Mouse (Mus musculus) MEL-GATA-1-ER (cell line): ENCODE measurements around the gene Polr2f.

Experiments used
- DNase-seq: peaks from one replicate; pipeline ENCODE4 v3.0.0-alpha.2; 2012; ENCODE audit warnings: low read depth; ENCODE audit errors: extremely low read depth

Gene Polr2f

DNA sequence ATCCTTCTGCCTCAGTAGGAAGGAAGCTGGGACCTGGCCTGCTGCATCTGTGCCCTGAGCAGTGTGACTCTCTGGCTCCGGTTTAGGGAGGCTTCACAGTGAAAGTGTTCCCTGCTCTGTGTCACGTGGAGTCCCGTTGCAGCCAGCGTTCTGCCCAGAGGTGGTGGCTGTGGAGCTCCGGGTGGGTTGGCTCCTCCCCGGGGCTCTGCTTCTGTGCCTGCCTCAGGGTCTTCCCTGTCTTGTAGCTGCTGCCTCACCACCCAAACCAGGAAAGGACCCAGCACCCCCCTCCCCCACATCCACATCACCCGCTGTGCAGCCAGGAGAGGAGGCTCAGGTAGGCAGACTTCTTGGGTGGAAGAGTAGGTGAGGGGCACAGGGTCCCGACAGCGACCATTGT is 21.3 kb upstream of the Polr2f start:
- DNase-seq, result no peak

DNA sequence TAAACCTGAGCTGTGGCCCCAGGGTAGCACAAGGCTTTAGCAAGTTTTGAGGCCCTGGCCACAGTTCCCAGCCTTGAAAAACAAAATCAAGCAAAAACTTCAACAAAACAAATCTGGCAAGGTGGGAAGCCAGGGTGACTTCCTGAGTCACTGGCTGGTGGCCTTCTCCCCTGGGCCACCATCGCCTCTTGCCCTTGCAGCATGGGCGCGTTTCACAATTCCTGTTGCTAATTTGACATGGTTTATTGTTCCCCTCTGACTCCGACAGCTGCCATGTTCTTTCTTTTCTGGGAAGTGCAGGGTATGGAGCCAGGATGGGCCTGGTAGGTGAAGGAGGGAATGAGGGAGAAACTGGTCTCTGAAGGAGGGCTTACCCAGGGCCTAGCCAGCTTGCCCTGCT is 18.7 kb upstream of the Polr2f start:
- DNase-seq, result no peak

DNA sequence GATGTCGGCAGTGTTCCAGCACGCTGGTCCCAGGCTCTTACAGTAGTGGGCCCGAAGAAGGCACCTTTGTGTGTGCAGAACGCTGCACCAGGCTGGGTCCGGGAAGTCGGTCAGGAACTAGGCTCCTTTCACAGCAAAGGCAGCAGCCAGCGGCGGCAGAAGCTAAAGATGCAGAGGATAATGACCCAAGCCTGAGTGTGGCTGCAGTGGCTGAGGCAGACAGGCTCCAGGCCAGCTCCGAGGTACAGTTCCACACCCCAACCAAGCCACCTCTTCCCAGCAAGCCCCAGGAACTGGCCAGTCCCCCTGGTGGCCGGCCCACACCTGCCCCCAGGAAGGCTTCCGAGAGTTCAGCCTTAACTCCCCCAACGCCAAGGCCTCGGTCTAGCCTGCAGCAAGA is 18.3 kb upstream of the Polr2f start:
- DNase-seq, result no peak

DNA sequence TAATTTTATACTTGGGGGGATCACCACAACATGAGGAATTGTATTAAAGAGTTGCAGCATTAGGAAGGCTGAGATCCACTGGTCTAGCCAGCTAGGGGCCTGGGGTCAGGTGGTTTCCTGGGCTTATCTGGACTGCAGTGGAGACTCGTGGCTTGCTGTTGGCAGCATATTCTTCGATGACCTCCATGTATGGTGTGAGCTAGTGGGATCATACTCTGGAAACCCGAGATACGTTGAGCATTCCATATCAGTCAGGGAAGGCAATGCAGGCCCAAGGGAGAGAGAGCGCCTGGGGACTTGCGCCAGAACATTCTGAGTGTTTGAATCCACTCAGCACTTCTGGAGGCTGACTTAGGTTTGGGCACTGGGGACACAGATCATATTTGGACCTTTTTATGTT is 17.1 kb upstream of the Polr2f start:
- DNase-seq, result no peak

DNA sequence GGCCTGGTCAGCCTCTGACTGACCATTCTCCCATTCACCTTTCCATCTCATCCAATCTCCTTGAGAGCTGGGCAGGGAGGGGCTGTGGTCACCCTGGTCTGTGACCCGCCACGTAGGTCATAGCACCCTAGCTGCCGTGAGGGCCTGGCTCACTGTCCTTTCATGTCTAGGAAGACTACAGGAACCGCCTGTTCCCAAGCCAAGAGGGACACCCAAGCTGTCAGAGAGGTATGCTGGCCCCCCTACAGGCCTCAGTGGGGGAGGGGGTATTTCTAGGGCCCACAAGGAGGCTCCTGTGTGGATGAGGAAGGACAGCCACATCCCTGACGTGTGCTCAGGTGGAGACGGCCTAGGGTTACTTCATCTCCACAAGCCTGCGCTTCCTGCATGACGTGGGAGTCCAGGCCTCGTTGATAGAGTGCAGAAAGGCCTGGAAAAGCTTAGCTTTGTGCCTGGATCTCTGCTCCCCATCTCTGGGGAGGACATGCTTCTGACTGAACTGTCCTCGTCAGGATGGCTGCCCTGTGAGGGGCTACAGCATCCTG is 16.4 kb upstream of the Polr2f start:
- no peak for DNase-seq

DNA sequence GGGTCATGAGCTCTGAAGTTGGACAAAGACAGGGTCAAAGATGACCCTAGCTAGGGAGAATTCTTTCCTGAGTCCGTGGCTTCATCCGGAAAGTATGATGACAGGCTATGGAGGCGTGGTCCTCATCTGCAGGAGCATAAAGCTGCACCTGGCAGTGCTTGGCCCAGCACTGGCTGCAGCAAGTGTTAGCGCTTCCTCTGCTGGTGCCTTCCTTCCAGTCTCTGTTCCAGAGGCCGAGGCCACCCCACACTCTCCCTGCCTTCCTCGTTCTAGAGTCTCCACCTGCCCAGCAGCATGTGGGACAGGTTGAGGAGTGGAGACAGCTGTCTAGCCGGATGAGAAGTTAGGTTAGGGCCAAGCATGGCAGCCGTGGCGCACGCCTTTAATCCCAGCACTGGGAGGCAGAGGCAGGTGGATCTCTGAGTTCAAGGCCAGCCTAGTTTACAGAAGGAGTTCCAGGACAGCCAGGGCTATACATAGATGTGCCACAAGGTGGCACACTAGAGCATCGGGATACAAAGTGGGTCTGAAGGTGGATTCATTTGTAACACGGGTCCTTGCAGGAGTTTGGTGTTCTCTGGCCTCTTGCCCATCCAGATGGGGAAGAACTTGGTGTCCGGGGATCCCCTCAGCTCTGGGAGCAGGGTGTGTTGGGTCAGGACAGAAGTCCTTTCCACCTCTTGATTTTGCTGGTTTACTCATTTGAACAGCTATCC is 14.4 kb upstream of the Polr2f start:
- no peak for DNase-seq

DNA sequence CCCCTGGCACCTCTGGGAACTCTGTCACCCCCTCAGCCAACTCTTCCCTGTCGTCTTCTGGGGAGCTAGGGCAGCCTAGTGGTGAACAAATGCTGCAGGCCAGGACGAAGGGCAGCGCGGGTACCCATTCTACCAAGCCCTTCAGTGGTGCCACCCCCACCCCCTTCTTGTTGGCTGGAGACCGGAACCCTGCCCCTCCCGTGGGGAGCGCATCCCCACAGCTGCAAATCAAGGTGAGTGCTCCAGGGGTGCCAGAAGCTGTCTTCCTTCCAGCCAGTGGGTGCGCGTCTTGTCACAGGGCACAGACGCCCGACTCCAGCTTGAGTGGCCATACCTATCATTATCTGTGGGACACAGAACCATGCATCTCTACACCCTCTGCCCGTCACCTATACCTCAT is 13.7 kb upstream of the Polr2f start:
- DNase-seq, result no peak

DNA sequence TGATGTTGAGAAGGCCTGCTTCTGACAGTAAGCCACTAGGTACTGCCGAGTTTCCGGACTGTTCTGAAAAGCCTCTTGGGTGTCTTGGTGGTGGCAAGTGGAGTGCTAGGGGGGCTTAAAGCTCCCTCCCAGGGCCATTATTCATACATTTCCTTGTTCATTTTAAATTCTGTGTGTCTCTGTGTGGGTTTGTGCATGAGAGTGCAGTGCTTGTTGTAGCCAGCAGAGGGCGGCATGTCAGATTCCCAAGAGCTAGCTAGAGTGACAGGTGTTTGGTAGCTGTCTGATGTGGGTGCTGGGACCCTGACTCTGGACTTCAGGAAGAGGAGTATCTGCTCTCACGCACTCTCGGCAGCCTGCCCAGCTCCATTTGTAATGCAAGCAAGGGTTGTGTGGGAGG is 12.6 kb upstream of the Polr2f start:
- DNase-seq, result no peak

DNA sequence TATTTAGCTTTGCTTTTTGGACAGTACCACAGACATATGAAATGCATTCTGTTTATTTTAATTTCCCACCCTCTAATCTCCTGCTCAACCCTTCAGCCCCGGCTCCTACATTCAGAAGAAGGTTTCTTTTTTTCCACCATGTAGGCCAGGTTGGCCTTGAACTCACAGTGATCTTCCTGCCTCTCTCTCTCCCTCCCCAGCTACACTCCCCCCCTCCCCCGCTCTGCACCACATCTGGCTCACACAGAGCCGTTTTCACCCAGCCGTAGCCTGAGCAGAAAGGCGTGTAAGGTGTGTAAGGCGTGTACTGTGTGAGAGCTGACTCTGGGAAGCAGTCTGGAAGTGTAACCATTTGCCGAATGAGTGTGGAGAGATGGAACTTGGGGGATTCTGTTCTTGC is 11.5 kb upstream of the Polr2f start:
- DNase-seq, result no peak

DNA sequence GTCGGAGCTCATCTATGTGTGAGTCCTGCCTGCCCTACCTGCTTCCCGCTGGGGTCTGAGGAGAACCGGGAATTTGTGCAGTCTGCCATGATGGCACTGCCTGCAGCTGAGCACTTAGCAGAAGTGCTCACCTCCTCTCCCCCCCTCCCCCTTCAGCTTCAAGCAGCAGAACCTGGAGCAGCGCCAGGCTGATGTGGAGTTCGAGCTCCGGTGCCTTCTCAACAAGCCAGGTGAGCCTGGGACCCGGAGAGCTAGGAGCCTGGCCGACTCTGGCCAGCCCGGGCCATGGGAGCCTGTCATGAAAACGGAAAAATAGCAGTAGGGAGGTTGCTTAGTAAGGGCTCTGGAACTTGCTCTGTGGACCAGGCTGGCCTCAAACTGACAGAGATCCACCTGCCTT is 10.0 kb upstream of the Polr2f start:
- DNase-seq, result no peak

DNA sequence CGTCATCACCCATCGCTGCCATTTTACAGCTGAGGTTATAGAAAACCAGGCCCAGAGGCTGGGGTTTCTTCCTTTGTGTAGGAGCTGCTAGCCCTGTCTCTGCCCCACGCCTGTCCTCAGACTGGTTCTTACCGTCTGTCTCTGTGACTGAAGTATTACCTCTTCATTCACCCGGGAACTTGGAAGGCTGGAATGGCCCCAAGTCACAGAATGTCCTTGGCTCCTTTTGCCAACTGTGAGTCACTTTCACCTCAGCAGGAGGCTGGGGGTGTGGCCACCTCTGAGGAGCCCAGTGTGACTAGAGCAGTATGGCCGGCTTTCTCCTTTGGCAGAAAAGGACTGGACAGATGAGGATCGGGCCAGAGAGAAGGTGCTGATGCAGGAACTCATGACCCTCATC is 9.4 kb upstream of the Polr2f start:
- no peak for DNase-seq

DNA sequence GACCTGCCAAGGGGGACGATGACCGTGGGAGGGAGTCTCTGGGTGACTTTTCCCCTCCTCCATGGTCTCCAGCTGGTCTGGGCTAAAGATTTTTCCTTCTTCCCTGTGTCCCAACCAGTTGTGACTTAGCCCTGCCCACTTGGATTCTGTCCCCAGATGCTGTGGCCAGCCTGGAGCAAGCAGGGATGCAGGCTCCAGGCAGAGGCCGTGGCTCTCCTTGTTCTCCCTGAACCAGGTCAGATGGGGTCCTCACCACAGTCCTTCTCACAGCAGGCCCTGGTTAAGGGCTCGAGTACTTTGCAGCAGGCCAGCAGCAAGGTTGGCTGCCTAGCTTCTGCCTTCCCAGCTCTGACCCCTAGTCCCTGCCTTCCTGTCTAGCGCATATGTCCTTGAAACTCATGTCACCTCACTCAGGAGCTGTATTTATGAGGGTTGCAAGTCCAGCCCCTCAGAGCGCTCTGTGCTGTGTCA is 7.6 kb upstream of the Polr2f start:
- DNase-seq, result no peak

DNA sequence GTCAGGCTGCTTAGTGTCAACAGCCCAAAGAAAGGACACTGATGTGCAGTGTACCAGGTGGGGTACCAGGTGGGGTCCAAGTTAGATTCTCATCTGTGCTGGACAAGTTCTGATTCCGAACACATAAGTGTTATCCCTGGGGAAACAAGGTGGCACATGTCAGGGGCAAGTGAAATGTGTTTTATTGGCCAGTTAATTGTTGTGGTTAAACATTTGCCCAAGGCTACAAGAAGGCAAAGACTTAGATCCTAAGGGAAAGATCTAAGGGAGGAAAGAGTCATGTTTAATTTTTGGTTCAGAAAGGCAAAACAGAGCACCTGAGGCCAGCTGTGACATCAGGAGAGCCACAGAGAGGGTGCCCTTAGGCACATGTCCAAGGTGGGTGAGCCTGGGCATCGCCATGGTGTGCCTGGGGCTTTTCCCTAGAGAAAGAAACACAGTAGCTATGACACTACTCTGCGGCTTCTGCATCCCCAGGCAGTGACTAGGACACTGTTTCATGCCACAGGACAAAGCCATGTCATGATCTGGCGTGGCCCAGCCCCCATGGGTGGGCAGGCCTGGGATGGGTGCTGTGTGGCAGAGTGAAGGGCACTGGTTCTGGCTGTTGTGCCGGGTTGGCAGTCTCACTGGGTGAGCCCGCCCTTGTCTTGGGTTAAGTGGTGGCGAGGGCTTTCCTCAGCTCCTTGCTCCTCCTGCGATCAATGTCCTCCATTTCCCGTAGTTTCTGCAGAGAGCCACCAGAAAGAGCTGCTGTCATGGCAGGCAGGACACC is 6.1 kb upstream of the Polr2f start:
- no peak for DNase-seq

DNA sequence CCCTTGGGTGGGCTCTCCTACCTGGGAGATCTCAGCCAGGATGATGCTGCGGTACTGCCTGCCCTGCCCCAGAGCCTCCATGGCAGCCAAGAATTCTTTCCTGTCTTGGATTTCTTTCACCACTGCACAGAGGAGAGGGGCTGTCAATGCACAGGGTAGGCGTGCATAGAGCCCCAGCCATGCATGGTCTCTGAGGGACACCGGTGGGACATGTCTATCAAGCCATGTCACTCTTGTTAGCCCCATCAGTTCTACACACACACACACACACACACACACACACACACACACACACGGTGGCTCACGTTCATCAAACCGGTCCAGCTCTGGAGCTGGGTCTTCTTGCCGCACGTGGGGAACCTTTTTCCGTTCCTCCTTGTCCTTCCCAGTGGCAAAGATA is 5.5 kb upstream of the Polr2f start:
- no peak for DNase-seq

DNA sequence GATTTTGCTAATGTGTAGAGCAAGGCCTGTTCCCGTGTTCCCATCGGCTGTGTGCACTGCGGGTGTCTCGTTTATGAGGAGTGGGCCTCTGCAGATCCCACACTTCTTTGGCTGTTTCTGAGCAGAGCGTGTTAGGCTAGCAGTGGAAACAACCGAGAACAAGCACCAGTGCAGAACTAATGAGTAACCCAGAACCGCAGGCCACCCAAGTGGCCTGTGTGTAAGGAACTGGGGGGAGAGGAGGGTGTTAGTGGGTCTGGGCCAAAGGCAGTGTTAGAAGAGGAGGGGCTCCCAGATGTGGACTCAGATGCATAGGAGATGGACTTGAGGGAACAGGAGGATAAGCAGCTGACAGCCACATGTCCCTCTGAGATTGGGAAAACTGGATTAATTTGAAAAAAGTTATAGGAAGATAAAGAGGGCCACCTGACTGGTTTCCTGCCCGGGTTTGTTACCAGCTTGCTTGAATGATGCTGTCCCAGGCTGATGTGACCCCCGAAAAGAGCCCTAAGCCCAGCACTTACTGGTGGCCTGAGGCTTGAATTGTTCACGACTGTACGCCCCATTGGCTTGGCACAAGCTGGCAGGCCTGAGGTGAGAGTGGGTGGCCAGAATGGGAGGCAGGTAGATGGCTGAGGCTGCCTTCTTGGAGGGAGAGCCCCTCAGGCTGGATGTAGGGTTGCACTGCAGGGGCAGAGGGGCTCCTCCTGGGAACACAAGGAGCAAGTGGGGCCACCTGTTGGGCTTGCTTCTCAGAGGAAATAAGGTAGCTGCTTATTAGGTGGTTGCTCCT is 4.8 kb upstream of the Polr2f start:
- no peak for DNase-seq

DNA sequence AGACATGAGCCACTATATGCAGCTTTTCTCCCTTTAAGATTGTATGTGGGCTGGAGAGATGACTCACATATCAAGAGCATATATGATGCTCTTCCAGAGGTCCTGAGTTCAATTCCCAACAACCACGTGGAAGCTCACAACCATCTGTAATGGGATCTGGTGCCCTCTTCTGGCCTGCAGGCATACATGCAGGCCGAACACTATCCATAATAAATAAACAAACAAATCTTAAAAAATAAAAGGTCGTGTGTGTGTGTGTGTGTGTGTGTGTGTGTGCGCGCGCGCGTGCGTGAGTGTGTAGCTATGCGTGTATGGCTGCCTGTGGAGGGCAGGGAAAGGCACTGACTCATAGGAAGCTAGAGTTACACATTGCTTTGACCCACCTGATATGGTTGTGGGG is 1.2 kb upstream of the Polr2f start:
- no peak for DNase-seq

DNA sequence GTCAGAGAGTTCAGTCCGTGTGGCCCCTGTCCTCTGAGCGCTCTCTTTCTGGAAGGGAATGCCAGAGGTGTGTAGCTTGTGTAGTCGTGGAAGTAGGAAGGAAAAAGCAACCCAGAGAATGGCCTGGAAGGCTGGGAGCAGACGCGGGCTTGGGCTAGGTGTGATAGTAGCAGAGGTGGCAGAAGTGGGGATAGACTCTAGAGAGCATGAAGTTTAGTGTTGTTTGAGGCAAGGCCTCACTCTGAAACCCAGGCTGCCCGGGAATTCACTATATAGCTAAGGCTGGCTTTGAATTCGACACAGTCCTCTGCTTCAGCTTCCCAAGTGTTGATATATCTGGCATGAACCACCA is 733 bp downstream of the Polr2f start:
- DNase-seq, result peak; percentile 13

DNA sequence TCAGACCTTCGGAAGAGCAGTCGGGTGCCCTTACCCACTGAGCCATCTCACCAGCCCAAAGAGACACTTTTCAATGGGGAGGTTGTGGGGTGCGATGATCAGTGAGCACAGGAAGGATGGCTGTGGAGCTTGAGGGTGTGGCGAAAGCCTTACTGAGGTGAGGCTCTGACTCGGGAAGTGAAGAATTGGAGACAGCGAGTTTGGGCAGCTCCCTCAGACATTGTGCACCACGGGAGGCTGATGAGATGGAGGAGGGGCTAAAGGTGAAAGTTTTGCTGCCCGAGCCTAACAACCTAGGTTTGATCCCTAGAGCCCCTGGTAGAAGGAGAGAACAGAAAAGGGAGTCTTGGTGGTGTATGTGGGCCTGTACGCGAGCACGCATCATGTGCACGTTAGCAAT is 2.5 kb downstream of the Polr2f start:
- DNase-seq, result no peak

DNA sequence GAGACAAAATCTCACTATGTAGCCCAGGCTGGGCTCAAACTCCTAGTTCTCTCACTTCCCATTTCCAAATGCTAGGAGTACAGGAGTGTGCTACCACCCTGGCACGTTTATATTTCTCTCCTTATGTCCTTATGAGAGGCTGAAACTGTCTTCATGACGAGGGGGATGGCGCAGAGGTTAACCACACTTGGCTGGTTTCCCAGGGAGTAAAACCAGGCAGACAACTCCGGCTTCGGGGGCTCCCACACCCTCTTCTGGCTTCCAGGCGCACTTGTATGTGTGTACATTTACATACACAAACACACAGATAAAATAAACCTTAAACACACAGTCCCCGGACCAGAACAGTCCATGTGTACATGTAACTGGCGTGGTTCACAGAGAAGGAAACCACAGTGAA is 3.2 kb downstream of the Polr2f start:
- peak; percentile 15 for DNase-seq

DNA sequence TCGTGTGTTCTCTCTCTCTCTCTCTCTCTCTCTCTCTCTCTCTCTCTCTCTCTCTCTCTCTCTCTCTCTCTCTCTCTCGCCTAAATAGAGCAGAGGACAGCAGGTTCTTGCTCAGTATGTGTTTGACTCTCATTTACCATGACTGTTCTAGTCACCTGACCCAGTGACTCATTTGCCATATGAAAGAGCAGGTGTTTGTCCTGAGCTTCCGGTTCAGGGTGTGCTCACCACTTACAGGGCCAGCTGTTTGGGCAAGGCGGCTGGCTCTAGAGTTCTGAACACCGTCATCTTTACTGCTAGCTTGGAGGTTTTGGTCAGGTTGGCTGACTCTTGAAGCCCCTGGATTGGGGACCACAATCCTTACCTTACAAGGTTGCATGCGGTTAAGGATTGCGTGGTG is 4.7 kb downstream of the Polr2f start:
- DNase-seq, result no peak

DNA sequence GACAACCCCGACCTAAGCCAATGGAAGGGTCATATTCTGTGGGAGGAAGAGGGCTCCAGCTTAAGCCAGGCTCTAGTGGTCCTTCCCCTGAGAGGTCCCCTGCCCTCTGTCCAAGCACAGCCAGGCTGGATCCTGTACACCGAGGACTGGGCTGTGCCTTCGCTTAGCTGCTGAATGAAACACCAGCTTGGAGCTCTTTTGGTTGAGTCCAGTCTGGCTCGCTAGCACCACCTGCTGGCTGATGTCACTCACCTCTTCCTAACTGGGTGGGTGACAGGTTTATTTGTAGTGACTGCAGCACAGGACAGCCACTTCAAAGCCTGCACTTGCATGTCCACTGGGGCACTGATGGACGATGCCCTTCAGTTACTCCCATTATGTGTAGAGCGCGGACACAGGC is 7.7 kb downstream of the Polr2f start:
- DNase-seq, result peak; percentile 35

DNA sequence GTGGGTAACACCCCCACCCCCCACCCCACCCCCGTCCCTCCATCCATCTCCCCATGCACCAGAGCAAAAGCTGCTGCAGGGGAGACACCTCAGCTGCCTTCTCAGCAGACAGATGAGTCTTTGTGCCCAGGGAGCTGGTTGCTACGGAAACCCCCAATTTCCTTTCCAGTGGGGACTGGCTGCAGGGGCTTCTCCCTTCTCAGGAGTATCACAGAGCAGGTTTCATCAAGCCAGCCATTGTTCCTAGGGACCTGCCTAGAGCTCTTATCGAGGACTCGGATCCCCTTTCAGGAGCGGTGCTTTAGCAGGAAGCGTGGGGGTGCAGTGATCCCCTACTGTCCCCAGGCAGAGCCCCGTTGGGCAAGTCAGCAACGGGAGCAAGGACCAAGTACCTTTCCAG is 11.1 kb downstream of the Polr2f start:
- DNase-seq, result no peak
